Mouse (Mus musculus): ENCODE data around the gene Usp54.

DNA sequence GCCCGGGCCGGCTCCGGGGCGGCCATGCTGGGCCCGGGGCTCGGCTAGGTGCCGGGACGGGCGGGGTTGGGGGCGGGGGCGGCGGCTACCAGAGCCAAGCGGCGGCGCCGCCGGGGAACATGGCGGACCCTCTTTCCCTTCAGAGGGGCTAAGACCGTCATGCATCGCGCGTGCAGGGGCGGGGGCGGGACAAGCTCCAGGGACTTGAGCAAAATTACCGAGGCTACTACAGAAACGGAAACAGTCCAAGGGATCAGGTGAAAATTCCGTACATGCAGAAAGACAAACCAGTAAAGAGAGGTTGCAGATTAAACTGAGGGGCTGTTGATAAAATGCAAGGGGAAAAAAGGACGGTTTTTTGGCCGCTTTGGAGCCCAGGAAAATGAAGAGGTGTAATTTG lies 94.4 kb downstream of the Usp54 start, which contains the start of gene Ppp3cb:
- TF ChIP-seq CTCF (conservative IDR thresholded peaks at IDR 0.05; ENCODE audit: low read length) = no peak
- no peak for TF ChIP-seq NANOG (IDR thresholded peaks at IDR 0.05; ENCODE audit: borderline replicate concordance, low read length)
- no peak for TF ChIP-seq POU5F1 (IDR thresholded peaks at IDR 0.05; ENCODE audit: borderline replicate concordance, low read length)

Data from E14TG2a.4 (cell line).